Mouse (Mus musculus) ZHBTc4 (cell line): Measurements from ENCODE around the gene Arhgap25.
"Not testable (repeated sequence)": the region's sequence is repeated elsewhere in the genome, so short reads cannot be mapped to it uniquely, and the experiment has no call there.

ENCODE experiments used
- DNase-seq: peaks from one replicate; pipeline ENCODE4 v3.0.0-alpha.2; 2011; ENCODE audit warnings: low read depth, low spot score

Gene Arhgap25

GRCm38 (mm10) chr6:87536270-87536669 is 3.2 kb upstream of the Arhgap25 start:
- DNase-seq: no peak

- DNase-seq: no peak
These were observed 2.6 kb upstream of the Arhgap25 start for GRCm38 (mm10) chr6:87535651-87536050.

- DNase-seq: no peak
These were observed 2.0 kb upstream of the Arhgap25 start for GRCm38 (mm10) chr6:87534855-87535575.

- DNase-seq: no peak
These were observed 1.5 kb downstream of the Arhgap25 start for GRCm38 (mm10) chr6:87531456-87532015.

- DNase-seq: no peak
These were observed 2.7 kb downstream of the Arhgap25 start for GRCm38 (mm10) chr6:87530386-87530785.

- no peak for DNase-seq
These were observed 5.1 kb downstream of the Arhgap25 start for GRCm38 (mm10) chr6:87527846-87528557.

- DNase-seq: no peak
These were observed 5.7 kb downstream of the Arhgap25 start for GRCm38 (mm10) chr6:87527366-87527765.

- no peak for DNase-seq
These were observed 7.9 kb downstream of the Arhgap25 start for GRCm38 (mm10) chr6:87525126-87525525.

- peak; percentile 16 for DNase-seq
These were observed 8.8 kb downstream of the Arhgap25 start for GRCm38 (mm10) chr6:87524281-87524680.

- peak; percentile 71 for DNase-seq
These were observed 9.3 kb downstream of the Arhgap25 start for GRCm38 (mm10) chr6:87523736-87524135.

GRCm38 (mm10) chr6:87523085-87523484 is 10.0 kb downstream of the Arhgap25 start:
- DNase-seq: no peak

GRCm38 (mm10) chr6:87522236-87522635 is 10.8 kb downstream of the Arhgap25 start:
- DNase-seq: peak; percentile 65

- DNase-seq: not testable (repeated sequence)
These were observed 11.4 kb downstream of the Arhgap25 start for GRCm38 (mm10) chr6:87521705-87522104.

- no peak for DNase-seq
These were observed 12.5 kb downstream of the Arhgap25 start for GRCm38 (mm10) chr6:87520572-87520971.

- peak; percentile 51 for DNase-seq
These were observed 13.2 kb downstream of the Arhgap25 start for GRCm38 (mm10) chr6:87519809-87520208.

GRCm38 (mm10) chr6:87518622-87519021 is 14.4 kb downstream of the Arhgap25 start:
- DNase-seq: no peak

- no peak for DNase-seq
These were observed 15.2 kb downstream of the Arhgap25 start for GRCm38 (mm10) chr6:87517753-87518409.

- no peak for DNase-seq
These were observed 18.7 kb downstream of the Arhgap25 start for GRCm38 (mm10) chr6:87514321-87514720.

GRCm38 (mm10) chr6:87513046-87513767 is 19.9 kb downstream of the Arhgap25 start:
- DNase-seq: peak; percentile 77

- DNase-seq: no peak
These were observed 22.1 kb downstream of the Arhgap25 start for GRCm38 (mm10) chr6:87510999-87511398.

- DNase-seq: no peak
These were observed 23.3 kb downstream of the Arhgap25 start for GRCm38 (mm10) chr6:87509806-87510205.
